Mouse (Mus musculus) megakaryocyte-erythroid progenitor cell, adult 5 weeks (primary cell): ENCODE data around the gene Wdr61. TPM values are rescaled to one million over a fixed set of nuclear protein-coding genes. Genes with fewer than 3 reads are reported as not detected.

Source experiments
- polyA plus RNA-seq: library from polyadenylated mRNA; stranded (reverse); fragments of >175 nt; gene quantifications from 2 replicates; pipeline ENCODE4 v1.2.3, GENCODE M21; 2012

Wdr61 gene
- polyA plus RNA-seq: 18.5 and 20.0 TPM in 2 replicates

GRCm38 (mm10) chr9:54733921-54734638, at the start of gene Wdr61:
Wdr61 (minus strand) TSS chr9:54734519.

GRCm38 (mm10) chr9:54764561-54765217, 30.4 kb upstream of the Wdr61 start, which contains the start of gene Crabp1:
Crabp1 (plus strand) TSS chr9:54764748.

GRCm38 (mm10) chr9:54698318-54699086, 35.8 kb downstream of the Wdr61 start, which contains the start of gene Dnaja4:
Dnaja4 (plus strand) TSS chr9:54698873.

Other genes starting within 250 kb of the Wdr61 start
- 0.71 and 0.96 TPM in 2 replicates for gene Dmxl2, start 232.9 kb downstream of the Wdr61 start, polyA plus RNA-seq
- gene Sh2d7, start 195.5 kb downstream of the Wdr61 start, polyA plus RNA-seq: not detected in 2 replicates
- gene Cib2, start 174.3 kb downstream of the Wdr61 start, polyA plus RNA-seq: 2.3 and 2.9 TPM in 2 replicates
- 22.5 and 23.6 TPM in 2 replicates for gene Idh3a, start 148.2 kb downstream of the Wdr61 start, polyA plus RNA-seq
- gene Acsbg1, start 72.6 kb downstream of the Wdr61 start, polyA plus RNA-seq: 0.28 and 0.32 TPM in 2 replicates
- gene Dnaja4, start 35.6 kb downstream of the Wdr61 start, polyA plus RNA-seq: 4.2 and 5.9 TPM in 2 replicates
- not detected in 2 replicates for gene Crabp1, start 30.2 kb upstream of the Wdr61 start, polyA plus RNA-seq
- 1.2 and 1.4 TPM in 2 replicates for gene Ireb2, start 129.3 kb upstream of the Wdr61 start, polyA plus RNA-seq
- gene Hykk, start 182.8 kb upstream of the Wdr61 start, polyA plus RNA-seq: 0.01 TPM in 2 replicates
- gene Psma4, start 216.3 kb upstream of the Wdr61 start, polyA plus RNA-seq: 18.3 and 22.7 TPM in 2 replicates
- not detected in 2 replicates for gene AY074887, start 216.5 kb upstream of the Wdr61 start, polyA plus RNA-seq
- gene Chrna5, start 246.4 kb upstream of the Wdr61 start, polyA plus RNA-seq: not detected in 2 replicates